Mouse (Mus musculus): ENCODE data around the gene Rhd.

GRCm38 (mm10) chr4:134918381-134918780, 54.0 kb downstream of the Rhd start:
- TF ChIP-seq CTCF (IDR thresholded peaks at IDR 0.05; ENCODE audit: extremely low read depth, insufficient read depth, insufficient read length, insufficient replicate concordance) (no peak), POLR2A (IDR thresholded peaks at IDR 0.05; ENCODE audit: low read depth, low read length) (no peak)

Measured in spleen, adult 2 months (tissue).